Mouse (Mus musculus) spleen, adult 2 months (tissue): ENCODE data around the gene Pigs. TPM values are rescaled to one million over a fixed set of nuclear protein-coding genes. Genes with fewer than 3 reads are reported as not detected.

Source experiments
- DNase-seq, 2 experiments: peaks; one replicate each; pipeline versions ENCODE4 v3.0.0 to v3.0.0-alpha.2; 2012 to 2021; ENCODE audit warnings: low spot score in 2 of 2, low read depth in 1 of 2
- H3K27ac ChIP-seq: fragments of 200-500 bp; 2 replicates; pipeline ENCODE4 v1.5.1; 2012; ENCODE audit warnings: low read length, inconsistent platforms; ENCODE audit not compliant: insufficient read depth
- H3K27me3 ChIP-seq: fragments of 200-500 bp; 2 replicates; pipeline ENCODE4 v1.6.1; 2012; ENCODE audit warnings: mild to moderate bottlenecking, moderate library complexity, low read length, inconsistent platforms; ENCODE audit not compliant: control insufficient read depth, insufficient read depth
- H3K36me3 ChIP-seq: fragments of 200-500 bp; 2 replicates; pipeline ENCODE4 v1.6.1; 2012; ENCODE audit warnings: mild to moderate bottlenecking, low read length, inconsistent platforms; ENCODE audit not compliant: control insufficient read depth, insufficient read depth
- H3K4me1 ChIP-seq: fragments of 200-500 bp; 2 replicates; pipeline ENCODE4 v1.6.1; 2011; ENCODE audit warnings: inconsistent platforms; ENCODE audit not compliant: control insufficient read depth, insufficient read depth, insufficient read length
- H3K4me3 ChIP-seq: fragments of 200-500 bp; 2 replicates; pipeline ENCODE4 v1.5.1; 2011; ENCODE audit warnings: mild to moderate bottlenecking, inconsistent platforms; ENCODE audit not compliant: insufficient read depth, insufficient read length; ENCODE audit errors: extremely low read depth
- CTCF ChIP-seq: fragments of 200-500 bp; IDR thresholded peaks from 2 replicates; pipeline ENCODE4 v1.5.1; 2011; ENCODE audit warnings: mild to moderate bottlenecking, inconsistent platforms; ENCODE audit not compliant: insufficient read depth, insufficient read length, insufficient replicate concordance; ENCODE audit errors: extremely low read depth
- POLR2A ChIP-seq: fragments of 200-500 bp; IDR thresholded peaks from 2 replicates; pipeline ENCODE4 v1.6.1; 2011; ENCODE audit warnings: low read depth, low read length, inconsistent platforms
- WGBS: fragments of 180-500 bp; shearing (Covaris S2); methylation state at CpG from one replicate; pipeline ENCODE4 v1.1.7; 2018; 5-methylcytosine and 5-hydroxymethylcytosine counted together
- polyA plus RNA-seq: library from polyadenylated mRNA; depleted of rRNA; stranded (reverse); fragments of >200 nt; gene quantifications from 2 replicates; pipeline ENCODE4 v1.2.3, GENCODE M21; 2012

The Pigs gene
- polyA plus RNA-seq, 1 experiment, result 66.7 TPM

GRCm38 (mm10) chr11:78346326-78347069, 18.3 kb downstream of the Pigs start:
- 80% methylated on average over 6 of the region's 6 CpGs for WGBS
- Histone ChIP-seq H3K36me3 (peaks cover 2% of the 10 kb centered on the region; the same call in 1 of the 2 replicates), H3K4me3 (no peak overlapping the region), H3K27ac (peak overlapping the region; percentile 65), H3K4me1 (peaks cover 49% of the 10 kb centered on the region), H3K27me3 (no peaks in the 10 kb centered on the region)
- DNase-seq, result no peak
- no peak for TF ChIP-seq POLR2A
- TF ChIP-seq CTCF, result no peak

- peak; percentile 67; the same call in 1 of the 2 replicates for TF ChIP-seq CTCF
- TF ChIP-seq POLR2A, result no peak
- Histone ChIP-seq H3K4me1 (peaks cover 49% of the 10 kb centered on the region), H3K27ac (peak overlapping the region; percentile 51; the same call in 1 of the 2 replicates), H3K36me3 (no peaks in the 10 kb centered on the region), H3K27me3 (no peaks in the 10 kb centered on the region), H3K4me3 (no peak overlapping the region)
- peak; percentile 55 to 60 for DNase-seq
- 84% methylated on average over 10 of the region's 10 CpGs for WGBS
These were observed 19.0 kb downstream of the Pigs start for GRCm38 (mm10) chr11:78347070-78347754.

GRCm38 (mm10) chr11:78347908-78348307, 19.7 kb downstream of the Pigs start:
- Histone ChIP-seq H3K4me3 (no peak overlapping the region), H3K4me1 (peaks cover 53% of the 10 kb centered on the region), H3K27me3 (no peaks in the 10 kb centered on the region), H3K36me3 (no peaks in the 10 kb centered on the region), H3K27ac (0 out of 2 replicates have a peak overlapping the region, but pooled peaks have one; percentile 51)
- DNase-seq, result no peak
- WGBS, result 76% methylated on average over 9 of the region's 9 CpGs
- no peak for TF ChIP-seq CTCF
- TF ChIP-seq POLR2A, result no peak

GRCm38 (mm10) chr11:78348474-78348873, 20.3 kb downstream of the Pigs start:
- DNase-seq, result no peak
- TF ChIP-seq CTCF (no peak), POLR2A (no peak)

GRCm38 (mm10) chr11:78349441-78350358, 21.5 kb downstream of the Pigs start:
- DNase-seq, result no peak
- Histone ChIP-seq H3K4me3 (no peak overlapping the region), H3K27ac (peak overlapping the region; percentile 75), H3K4me1 (peaks cover 49% of the 10 kb centered on the region), H3K36me3 (no peaks in the 10 kb centered on the region), H3K27me3 (no peaks in the 10 kb centered on the region)
- no peak for TF ChIP-seq CTCF
- TF ChIP-seq POLR2A, result no peak
- 72% methylated on average over 4 of the region's 4 CpGs for WGBS

More at GRCm38 (mm10) chr11:78348474-78348873, 20.3 kb downstream of the Pigs start:
- H3K36me3 ChIP-seq, result no peaks in the 10 kb centered on the region
- no peaks in the 10 kb centered on the region for H3K27me3 ChIP-seq
- peak overlapping the region; percentile 75 for H3K27ac ChIP-seq
- 85% methylated on average over 7 of the region's 7 CpGs for WGBS
- no peak overlapping the region for H3K4me3 ChIP-seq
- peaks cover 57% of the 10 kb centered on the region for H3K4me1 ChIP-seq

- WGBS, result 20% methylated on average over 1 of the region's 1 CpGs
- Histone ChIP-seq H3K4me1 (peaks cover 25% of the 10 kb centered on the region; the same call in 1 of the 2 replicates), H3K27me3 (no peaks in the 10 kb centered on the region), H3K27ac (peak overlapping the region; percentile 77), H3K36me3 (no peaks in the 10 kb centered on the region), H3K4me3 (no peak overlapping the region)
- DNase-seq, result peak in 1 of 2 experiments; percentile 71
- no peak for TF ChIP-seq CTCF
These were observed 24.9 kb downstream of the Pigs start for GRCm38 (mm10) chr11:78353081-78353480.
